Mouse (Mus musculus): ENCODE results near the gene Scfd2. TPM values are rescaled to one million over a fixed set of nuclear protein-coding genes. Genes with fewer than 3 reads are reported as not detected.

Gene Scfd2
- total and polyA plus RNA-seq, 2 experiments from 2014 or later = 17.5 to 33.2 TPM

GRCm38 (mm10) chr5:74273313-74273712 is 258.2 kb downstream of the Scfd2 start:
- Histone ChIP-seq H3K27me3 (ENCODE audit: insufficient read depth, low read length) (no peaks in the 10 kb centered on the region), H3K36me3 (ENCODE audit: insufficient read depth, low read length) (no peaks in the 10 kb centered on the region), H3K4me1 (ENCODE audit: insufficient read depth, low read length) (no peaks in the 10 kb centered on the region; the same call in 1 of the 2 replicates), H3K4me3 (ENCODE audit: low read depth, low read length) (no peak overlapping the region), H3K9me3 (ENCODE audit: low read length) (no peaks in the 10 kb centered on the region), H3K4me2 (ENCODE audit: low read depth, low read length, poor library complexity, severe bottlenecking) (no peak overlapping the region), H3K27ac (ENCODE audit: low read depth, low read length) (no peak overlapping the region), H3K9ac (replicated peaks; ENCODE audit: low read length, poor library complexity, severe bottlenecking) (no peak overlapping the region)
- ATAC-seq (ENCODE audit: low FRiP score) (no peak), DNase-seq (ENCODE audit: low spot score) (no peak)
- no peak for TF ChIP-seq CTCF (IDR thresholded peaks at IDR 0.05)
- 87% methylated on average over 3 of the region's 3 CpGs for WGBS

- H3K36me3 ChIP-seq (ENCODE audit: insufficient read depth, low read length) = no peaks in the 10 kb centered on the region
- no peak overlapping the region for H3K4me2 ChIP-seq (ENCODE audit: low read depth, low read length, poor library complexity, severe bottlenecking)
- no peak overlapping the region for H3K4me3 ChIP-seq (ENCODE audit: low read depth, low read length)
- ATAC-seq (ENCODE audit: low FRiP score) (no peak), DNase-seq (ENCODE audit: low spot score) (no peak)
- H3K9me3 ChIP-seq (ENCODE audit: low read length) = no peaks in the 10 kb centered on the region
- WGBS = 78% methylated on average over 5 of the region's 5 CpGs
- H3K27me3 ChIP-seq (ENCODE audit: insufficient read depth, low read length) = no peaks in the 10 kb centered on the region
- H3K4me1 ChIP-seq (ENCODE audit: insufficient read depth, low read length) = no peaks in the 10 kb centered on the region; the same call in 1 of the 2 replicates
- no peak overlapping the region for H3K27ac ChIP-seq (ENCODE audit: low read depth, low read length)
- no peak for TF ChIP-seq CTCF (IDR thresholded peaks at IDR 0.05)
- H3K9ac ChIP-seq (replicated peaks; ENCODE audit: low read length, poor library complexity, severe bottlenecking) = no peak overlapping the region
Observed at GRCm38 (mm10) chr5:74267736-74268369, 263.7 kb downstream of the Scfd2 start.

- ATAC-seq (ENCODE audit: low FRiP score) = no peak
- H3K27ac ChIP-seq (ENCODE audit: low read depth, low read length) = no peak overlapping the region
- no peak overlapping the region for H3K9ac ChIP-seq (replicated peaks; ENCODE audit: low read length, poor library complexity, severe bottlenecking)
- H3K36me3 ChIP-seq (ENCODE audit: insufficient read depth, low read length) = no peaks in the 10 kb centered on the region
- H3K4me2 ChIP-seq (ENCODE audit: low read depth, low read length, poor library complexity, severe bottlenecking) = no peak overlapping the region
- 81% methylated on average over 1 of the region's 1 CpGs for WGBS
- no peak overlapping the region for H3K4me3 ChIP-seq (ENCODE audit: low read depth, low read length)
- no peak for DNase-seq (ENCODE audit: low spot score)
- H3K9me3 ChIP-seq (ENCODE audit: low read length) = no peaks in the 10 kb centered on the region
- H3K4me1 ChIP-seq (ENCODE audit: insufficient read depth, low read length) = no peaks in the 10 kb centered on the region; the same call in 1 of the 2 replicates
- no peaks in the 10 kb centered on the region for H3K27me3 ChIP-seq (ENCODE audit: insufficient read depth, low read length)
- TF ChIP-seq CTCF (IDR thresholded peaks at IDR 0.05) = no peak
Observed at GRCm38 (mm10) chr5:74267196-74267595, 264.4 kb downstream of the Scfd2 start.

- no peaks in the 10 kb centered on the region for H3K27me3 ChIP-seq (ENCODE audit: insufficient read depth, low read length)
- H3K9ac ChIP-seq (replicated peaks; ENCODE audit: low read length, poor library complexity, severe bottlenecking) = no peak overlapping the region
- no peak overlapping the region for H3K4me2 ChIP-seq (ENCODE audit: low read depth, low read length, poor library complexity, severe bottlenecking)
- ATAC-seq (ENCODE audit: low FRiP score) = no peak
- no peak for TF ChIP-seq CTCF (IDR thresholded peaks at IDR 0.05)
- WGBS = 72% methylated on average over 5 of the region's 5 CpGs
- no peaks in the 10 kb centered on the region for H3K9me3 ChIP-seq (ENCODE audit: low read length)
- H3K36me3 ChIP-seq (ENCODE audit: insufficient read depth, low read length) = no peaks in the 10 kb centered on the region
- DNase-seq (ENCODE audit: low spot score) = no peak
- H3K27ac ChIP-seq (ENCODE audit: low read depth, low read length) = no peak overlapping the region
- H3K4me3 ChIP-seq (ENCODE audit: low read depth, low read length) = no peak overlapping the region
- H3K4me1 ChIP-seq (ENCODE audit: insufficient read depth, low read length) = no peaks in the 10 kb centered on the region; the same call in 1 of the 2 replicates
Observed at GRCm38 (mm10) chr5:74266476-74266819, 265.1 kb downstream of the Scfd2 start.

GRCm38 (mm10) chr5:74265601-74266475 is 265.7 kb downstream of the Scfd2 start:
- Histone ChIP-seq H3K9ac (replicated peaks; ENCODE audit: low read length, poor library complexity, severe bottlenecking) (no peak overlapping the region), H3K4me1 (ENCODE audit: insufficient read depth, low read length) (no peaks in the 10 kb centered on the region; the same call in 1 of the 2 replicates), H3K9me3 (ENCODE audit: low read length) (no peaks in the 10 kb centered on the region), H3K27me3 (ENCODE audit: insufficient read depth, low read length) (no peaks in the 10 kb centered on the region), H3K27ac (ENCODE audit: low read depth, low read length) (0 out of 2 replicates have a peak overlapping the region, but pooled peaks have one; percentile 3), H3K36me3 (ENCODE audit: insufficient read depth, low read length) (no peaks in the 10 kb centered on the region), H3K4me3 (ENCODE audit: low read depth, low read length) (no peak overlapping the region), H3K4me2 (ENCODE audit: low read depth, low read length, poor library complexity, severe bottlenecking) (no peak overlapping the region)
- no peak for TF ChIP-seq CTCF (IDR thresholded peaks at IDR 0.05)
- WGBS = 53% methylated on average over 13 of the region's 13 CpGs
- no peak for DNase-seq (ENCODE audit: low spot score)
- no peak for ATAC-seq (ENCODE audit: low FRiP score)

GRCm38 (mm10) chr5:74265151-74265550 is 266.4 kb downstream of the Scfd2 start:
- no peaks in the 10 kb centered on the region for H3K9me3 ChIP-seq (ENCODE audit: low read length)
- TF ChIP-seq CTCF (IDR thresholded peaks at IDR 0.05) = no peak
- H3K4me1 ChIP-seq (ENCODE audit: insufficient read depth, low read length) = no peaks in the 10 kb centered on the region; the same call in 1 of the 2 replicates
- H3K4me3 ChIP-seq (ENCODE audit: low read depth, low read length) = no peak overlapping the region
- H3K36me3 ChIP-seq (ENCODE audit: insufficient read depth, low read length) = no peaks in the 10 kb centered on the region
- no peaks in the 10 kb centered on the region for H3K27me3 ChIP-seq (ENCODE audit: insufficient read depth, low read length)
- 72% methylated on average over 6 of the region's 6 CpGs for whole genome bisulfite sequencing
- DNase-seq (ENCODE audit: low spot score) (no peak), ATAC-seq (ENCODE audit: low FRiP score) (no peak)
- no peak overlapping the region for H3K27ac ChIP-seq (ENCODE audit: low read depth, low read length)
- H3K9ac ChIP-seq (replicated peaks; ENCODE audit: low read length, poor library complexity, severe bottlenecking) = no peak overlapping the region
- H3K4me2 ChIP-seq (ENCODE audit: low read depth, low read length, poor library complexity, severe bottlenecking) = no peak overlapping the region

Measured in midbrain, postnatal 0 days (tissue).